Mouse (Mus musculus) activated CD4-positive, CD25-positive, alpha-beta regulatory T cell (primary cell): ENCODE data around the gene Serpinb3d. TPM values are rescaled to one million over a fixed set of nuclear protein-coding genes. Genes with fewer than 3 reads are reported as not detected.

Experiments
- polyA plus RNA-seq, 2 experiments: library from polyadenylated mRNA; unstranded; fragments of 100-300 nt; shearing (Covaris generic); gene quantifications; one replicate each; pipeline ENCODE4 v1.2.1; 2017

Serpinb3d gene
- polyA plus RNA-seq = not detected

DNA sequence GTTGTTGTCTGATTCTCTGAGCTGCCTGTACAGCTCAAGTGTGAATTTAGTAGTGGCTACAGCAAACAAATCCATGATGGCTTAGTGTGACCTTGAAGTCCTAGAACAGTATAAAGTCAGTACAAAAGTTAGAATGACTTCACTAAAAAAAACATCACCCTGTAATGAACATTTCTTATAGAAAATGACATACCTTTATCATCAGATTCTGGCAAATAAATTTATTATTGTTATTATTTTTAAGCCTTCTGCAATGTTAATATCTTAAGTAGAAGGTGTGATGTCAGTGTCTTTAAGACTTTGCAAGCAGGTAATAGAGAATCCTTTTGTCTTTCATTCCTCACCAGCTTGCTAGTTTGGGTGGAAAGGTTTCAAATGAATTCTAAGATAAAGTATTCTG, at the start of gene Serpinb3d:
Gene Serpinb3d (minus strand): TSS at position 101 of the 400 bp plus-strand sequence.

DNA sequence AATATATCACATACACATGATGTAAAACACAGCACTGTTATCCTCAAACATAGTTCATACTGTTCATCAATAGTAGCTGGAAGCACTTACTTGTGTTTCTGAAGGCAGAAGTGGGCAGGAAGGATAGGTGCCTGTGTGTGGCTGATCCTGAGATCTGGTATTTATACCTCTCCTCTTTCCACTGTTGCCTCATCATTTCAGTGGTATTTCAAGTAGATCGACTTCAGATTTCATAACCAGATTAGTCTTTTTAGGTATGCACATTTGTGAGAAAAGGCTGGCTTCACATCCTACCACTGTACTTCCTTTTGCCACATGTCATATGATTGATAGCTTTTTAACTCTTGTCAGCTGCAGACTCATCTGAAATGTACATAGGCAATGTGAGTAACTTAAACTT, 31.1 kb downstream of the Serpinb3d start, which contains the start of gene Serpinb3a:
Gene Serpinb3a (minus strand): TSS at position 101 of the 400 bp plus-strand sequence.

Other genes with a start within 250 kb of the Serpinb3d start
- not detected for gene Serpinb5, start 222.3 kb downstream of the Serpinb3d start, polyA plus RNA-seq
- gene Serpinb12, start 149.1 kb downstream of the Serpinb3d start, polyA plus RNA-seq = under 1 TPM in 1 of 2 experiments, not detected in 1; 0.16 TPM
- gene Serpinb13, start 102.5 kb downstream of the Serpinb3d start, polyA plus RNA-seq = not detected
- gene Serpinb3a, start 31.2 kb downstream of the Serpinb3d start, polyA plus RNA-seq = not detected
- not detected for gene Serpinb3b, start 194.9 kb upstream of the Serpinb3d start, polyA plus RNA-seq
- gene Serpinb3c, start 194.9 kb upstream of the Serpinb3d start, polyA plus RNA-seq = not detected